Mouse (Mus musculus): Measurements from ENCODE around the gene Slc7a10. TPM values are rescaled to one million over a fixed set of nuclear protein-coding genes. Genes with fewer than 3 reads are reported as not detected.
A peak's percentile ranks its signal among the peaks of the same experiment; 100 is the strongest.
"Not testable (repeated sequence)": the region's sequence is repeated elsewhere in the genome, so short reads cannot be mapped to it uniquely, and the experiment has no call there.

The Slc7a10 gene
- polyA plus RNA-seq, 1 experiment: not detected

GRCm38 (mm10) chr7:35230333-35230732 lies 44.1 kb downstream of the Slc7a10 start:
- Histone ChIP-seq H3K9me3 (ENCODE audit: control insufficient read depth, low read length) (peaks cover 5% of the 10 kb centered on the region), H3K36me3 (ENCODE audit: control insufficient read depth) (no peaks in the 10 kb centered on the region), H3K27me3 (ENCODE audit: control insufficient read depth) (no peaks in the 10 kb centered on the region), H3K4me3 (replicated peaks) (no peak overlapping the region), H3K4me1 (ENCODE audit: control insufficient read depth) (peaks cover 12% of the 10 kb centered on the region)
- TF ChIP-seq GATA1 (IDR thresholded peaks at IDR 0.05; ENCODE audit: low read length): no peak
- no peak for TF ChIP-seq TAL1 (IDR thresholded peaks at IDR 0.05; ENCODE audit: low read length)

- Histone ChIP-seq H3K9me3 (ENCODE audit: control insufficient read depth, low read length) (peaks cover 5% of the 10 kb centered on the region), H3K36me3 (ENCODE audit: control insufficient read depth) (no peaks in the 10 kb centered on the region), H3K4me1 (ENCODE audit: control insufficient read depth) (peaks cover 17% of the 10 kb centered on the region), H3K27me3 (ENCODE audit: control insufficient read depth) (no peaks in the 10 kb centered on the region), H3K4me3 (replicated peaks) (no peak overlapping the region)
- TF ChIP-seq TAL1 (IDR thresholded peaks at IDR 0.05; ENCODE audit: low read length): no peak
Measured at GRCm38 (mm10) chr7:35232796-35233455, 46.7 kb downstream of the Slc7a10 start.

DNA sequence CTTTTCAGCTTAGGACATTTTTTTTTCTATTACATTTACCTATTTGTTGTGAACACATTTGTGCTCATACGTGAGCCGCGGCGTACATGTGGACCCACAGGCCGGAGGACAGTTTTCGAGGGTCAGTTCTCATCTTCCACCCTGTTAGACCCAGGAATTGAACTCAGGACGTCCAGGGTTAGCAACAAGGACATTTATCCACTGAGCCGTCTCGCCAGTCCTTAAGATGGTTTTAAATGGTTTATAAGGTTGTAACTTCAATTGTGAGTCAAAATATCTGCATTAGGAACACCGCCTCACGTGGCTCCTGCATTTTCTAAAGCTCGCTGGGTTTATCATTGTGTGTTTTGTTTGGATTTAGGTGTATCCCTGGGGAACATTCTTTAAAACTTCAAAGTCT lies 47.7 kb downstream of the Slc7a10 start:
- H3K9me3 ChIP-seq (ENCODE audit: control insufficient read depth, low read length): peaks cover 5% of the 10 kb centered on the region
- H3K27me3 ChIP-seq (ENCODE audit: control insufficient read depth): no peaks in the 10 kb centered on the region
- peak overlapping the region; percentile 72 for H3K4me3 ChIP-seq (replicated peaks)
- peaks cover 17% of the 10 kb centered on the region for H3K4me1 ChIP-seq (ENCODE audit: control insufficient read depth)
- H3K36me3 ChIP-seq (ENCODE audit: control insufficient read depth): no peaks in the 10 kb centered on the region
- TF ChIP-seq GATA1 (IDR thresholded peaks at IDR 0.05; ENCODE audit: low read length): no peak
- TF ChIP-seq TAL1 (IDR thresholded peaks at IDR 0.05; ENCODE audit: low read length): no peak

- TF ChIP-seq GATA1 (IDR thresholded peaks at IDR 0.05; ENCODE audit: low read length) (no peak), TAL1 (IDR thresholded peaks at IDR 0.05; ENCODE audit: low read length) (no peak)
- H3K27me3 ChIP-seq (ENCODE audit: control insufficient read depth): no peaks in the 10 kb centered on the region
- H3K9me3 ChIP-seq (ENCODE audit: control insufficient read depth, low read length): peaks cover 5% of the 10 kb centered on the region
- peak overlapping the region; percentile 72 for H3K4me3 ChIP-seq (replicated peaks)
- peaks cover 17% of the 10 kb centered on the region for H3K4me1 ChIP-seq (ENCODE audit: control insufficient read depth)
- H3K36me3 ChIP-seq (ENCODE audit: control insufficient read depth): no peaks in the 10 kb centered on the region
Measured at GRCm38 (mm10) chr7:35234361-35235245, 48.4 kb downstream of the Slc7a10 start.

DNA sequence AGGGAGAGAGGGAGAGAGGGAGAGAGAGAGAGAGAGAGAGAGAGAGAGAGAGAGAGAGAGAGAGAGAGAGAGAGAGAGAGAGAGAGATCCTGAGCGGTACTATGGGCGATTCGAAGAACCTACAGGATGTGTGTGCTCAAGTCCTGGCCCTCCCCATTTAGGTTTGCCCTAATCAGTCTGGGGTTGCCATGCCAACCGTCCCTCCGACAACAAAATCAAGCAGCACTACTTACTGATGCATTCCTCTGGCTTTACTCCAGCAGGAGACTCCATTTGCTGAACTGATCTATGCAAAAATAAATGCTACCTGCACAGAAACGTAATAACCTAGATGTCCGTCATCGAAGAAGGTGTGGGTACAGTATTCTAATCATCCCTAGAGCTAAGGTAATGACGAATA lies 49.1 kb downstream of the Slc7a10 start:
- peaks cover 17% of the 10 kb centered on the region for H3K4me1 ChIP-seq (ENCODE audit: control insufficient read depth)
- H3K27me3 ChIP-seq (ENCODE audit: control insufficient read depth): no peaks in the 10 kb centered on the region
- no peaks in the 10 kb centered on the region for H3K36me3 ChIP-seq (ENCODE audit: control insufficient read depth)
- H3K4me3 ChIP-seq (replicated peaks): peak overlapping the region; percentile 72
- peaks cover 5% of the 10 kb centered on the region for H3K9me3 ChIP-seq (ENCODE audit: control insufficient read depth, low read length)
- TF ChIP-seq GATA1 (IDR thresholded peaks at IDR 0.05; ENCODE audit: low read length) (no peak), TAL1 (IDR thresholded peaks at IDR 0.05; ENCODE audit: low read length) (no peak)

GRCm38 (mm10) chr7:35237935-35238334 lies 51.8 kb downstream of the Slc7a10 start:
- not testable (repeated sequence) for H3K4me3 ChIP-seq (replicated peaks); H3K36me3 ChIP-seq (ENCODE audit: control insufficient read depth); H3K27me3 ChIP-seq (ENCODE audit: control insufficient read depth); H3K9me3 ChIP-seq (ENCODE audit: control insufficient read depth, low read length)
- peaks cover 17% of the 10 kb centered on the region for H3K4me1 ChIP-seq (ENCODE audit: control insufficient read depth)

Other genes starting within 250 kb of the Slc7a10 start
- 2.1 and 2.2 TPM in 2 replicates for gene Cebpg, start 129.8 kb upstream of the Slc7a10 start, polyA plus RNA-seq (2012)
- 0.25 and 0.30 TPM in 2 replicates for gene Cebpa, start 67.1 kb upstream of the Slc7a10 start, polyA plus RNA-seq (2012)
- 0.04 TPM in 1 of 2 replicates, not detected in the other for gene Lrp3, start 29.1 kb downstream of the Slc7a10 start, polyA plus RNA-seq (2012)
- gene Gpatch1, start 132.1 kb downstream of the Slc7a10 start, polyA plus RNA-seq (2012): 0.32 and 0.41 TPM in 2 replicates
- 0.03 and 0.04 TPM in 2 replicates for gene Rhpn2, start 147.8 kb downstream of the Slc7a10 start, polyA plus RNA-seq (2012)
- gene Faap24, start 210.5 kb downstream of the Slc7a10 start, polyA plus RNA-seq (2012): 2.6 and 4.1 TPM in 2 replicates
- gene Cep89, start 210.7 kb downstream of the Slc7a10 start, polyA plus RNA-seq (2012): 2.9 and 3.8 TPM in 2 replicates